12 mouse cellular contexts compared by ENCODE assay signal in the genomic region with DNA sequence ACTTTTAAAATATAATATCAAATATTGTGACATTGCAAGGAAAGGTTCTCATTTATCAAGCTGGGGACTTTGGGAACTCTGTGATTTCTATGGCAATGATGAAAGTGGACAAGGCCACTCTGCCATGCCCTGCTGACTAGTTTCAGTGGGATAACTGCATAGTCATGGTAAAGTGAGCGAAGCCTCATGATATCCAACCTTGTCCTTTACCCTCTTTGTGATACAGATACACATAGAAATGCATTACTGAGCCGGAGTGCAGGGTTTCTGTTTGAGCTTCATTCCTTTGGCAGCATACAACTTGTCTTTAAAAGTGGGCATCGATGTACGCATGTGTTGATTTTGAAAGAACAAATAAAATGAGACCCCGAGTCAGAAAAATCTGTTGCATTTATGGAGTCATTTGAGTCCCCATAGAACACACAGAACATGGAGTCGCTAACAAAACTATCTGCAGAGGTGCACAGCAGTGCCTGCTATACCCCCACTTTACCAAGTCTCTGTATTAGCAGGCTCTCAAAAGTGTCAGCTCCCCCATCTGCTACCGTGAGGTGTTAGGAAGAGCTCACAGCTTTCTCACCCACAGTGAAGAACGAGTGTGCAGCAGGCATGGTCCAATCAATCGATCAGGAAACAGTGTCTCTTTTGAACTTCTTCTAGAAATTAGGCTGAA.
DNase-seq lines count a peak whose midpoint lies in the region; ATAC-seq and TF ChIP-seq lines count a peak whose summit lies in the region.
"Had no signal": no experiment of that assay in that cellular context is flagged by ENCODE, and none has a peak within 500 bp of the region (broad histone marks: within the 10 kb centered on the region; RNA-seq: fewer than 3 reads in every experiment).

No protein-coding gene starts in this region.

- DNase-seq in frontal cortex, adult 2 months (ENCODE audit: extremely low spot score in 1 of 2, low spot score in 1 of 2): no peak
- DNase-seq in G1E (ENCODE audit: low spot score): no peak
- DNase-seq in forebrain, postnatal 0 days: no peak
- no peak for DNase-seq in gastrocnemius, postnatal 36 days
- DNase-seq in urinary bladder, postnatal 14 days (ENCODE audit: low spot score): no peak
- DNase-seq in spleen, postnatal 36 days (ENCODE audit: low spot score in 2 of 2): no peak
- DNase-seq: adrenal gland, postnatal 25 days; lung, postnatal 4 days had no signal

- 0 out of 2 replicates have a peak, but pooled peaks have one; percentile 42 for ATAC-seq in frontal cortex, adult (ENCODE audit: low TSS enrichment)
- no peak for ATAC-seq in G1E (ENCODE audit: extremely low read depth, insufficient number of reproducible peaks, low FRiP score, poor library complexity, severe bottlenecking)
- ATAC-seq in forebrain, postnatal 0 days: peak; percentile 38; the same call in 1 of the 2 replicates
- peak; percentile 47 for ATAC-seq in liver, embryonic 16.5 days (ENCODE audit: low read depth)
- ATAC-seq: Patski had no signal

- peaks cover 78% of the 10 kb centered on the region for H3K4me1 ChIP-seq in G1E (ENCODE audit: insufficient read depth, low read depth, low read length)
- H3K4me1 ChIP-seq in forebrain, postnatal 0 days (ENCODE audit: insufficient read depth): peaks cover 5% of the 10 kb centered on the region; the same call in 1 of the 2 replicates
- peaks cover 19% of the 10 kb centered on the region for H3K4me1 ChIP-seq in liver, embryonic 16.5 days (ENCODE audit: control insufficient read depth, low read depth, low read length)

- peak overlapping the region; percentile 44; the same call in 1 of the 2 replicates for H3K4me3 ChIP-seq in G1E (ENCODE audit: low read depth, low read length)
- H3K4me3 ChIP-seq in forebrain, postnatal 0 days (ENCODE audit: low read depth, low read length): no peak overlapping the region
- H3K4me3 ChIP-seq in liver, embryonic 16.5 days (ENCODE audit: low read depth, low read length): no peak overlapping the region
- H3K4me3 ChIP-seq: kidney, embryonic 15.5 days had no signal

- H3K27ac ChIP-seq in forebrain, postnatal 0 days (ENCODE audit: low read depth, low read length): no peak overlapping the region
- H3K27ac ChIP-seq in liver, embryonic 16.5 days (ENCODE audit: low read length): peak overlapping the region; percentile 69
- H3K27ac ChIP-seq: kidney, embryonic 15.5 days had no signal

- no peak for TF ChIP-seq CTCF in G1E (IDR thresholded peaks at IDR 0.05; ENCODE audit: low read depth, low read length)
- TF ChIP-seq CTCF in forebrain, postnatal 0 days (IDR thresholded peaks at IDR 0.05; ENCODE audit: low read depth): no peak

- no peaks in the 10 kb centered on the region for H3K27me3 ChIP-seq in G1E (ENCODE audit: insufficient read depth, low read length)
- H3K27me3 ChIP-seq in forebrain, postnatal 0 days (ENCODE audit: insufficient read depth, low read length): no peaks in the 10 kb centered on the region
- no peaks in the 10 kb centered on the region for H3K27me3 ChIP-seq in liver, embryonic 16.5 days (ENCODE audit: control insufficient read depth, insufficient read depth, low read depth, low read length)
- H3K27me3 ChIP-seq: kidney, embryonic 15.5 days; Patski had no signal

- H3K36me3 ChIP-seq in G1E (replicated peaks): peaks cover 26% of the 10 kb centered on the region
- H3K36me3 ChIP-seq in forebrain, postnatal 0 days (ENCODE audit: insufficient read depth): no peaks in the 10 kb centered on the region
- H3K36me3 ChIP-seq in liver, embryonic 16.5 days (ENCODE audit: control insufficient read depth, insufficient read depth): no peaks in the 10 kb centered on the region
- H3K36me3 ChIP-seq: kidney, embryonic 15.5 days had no signal

- no peak overlapping the region for H3K9ac ChIP-seq in forebrain, postnatal 0 days
- H3K9ac ChIP-seq in liver, embryonic 16.5 days (ENCODE audit: low read depth, low read length): no peak overlapping the region
- H3K9ac ChIP-seq: kidney, embryonic 15.5 days had no signal

- WGBS in forebrain, postnatal 0 days: 61% methylated on average over 9 of the region's 9 CpGs
- 64% methylated on average over 9 of the region's 9 CpGs for WGBS in liver, embryonic 16.5 days (ENCODE audit: insufficient replicate concordance)

- intact Hi-C loops in gastrocnemius, postnatal 36 days (cut with DNase I): no loop called here

- H3K4me2 ChIP-seq in forebrain, postnatal 0 days (ENCODE audit: low read depth): no peak overlapping the region; the same call in 1 of the 2 replicates
- peak overlapping the region; percentile 19 for H3K4me2 ChIP-seq in liver, embryonic 16.5 days (ENCODE audit: low read depth, low read length)
- H3K4me2 ChIP-seq: kidney, embryonic 15.5 days had no signal

- H3K9me3 ChIP-seq in G1E (replicated peaks): no peaks in the 10 kb centered on the region
- no peaks in the 10 kb centered on the region for H3K9me3 ChIP-seq in forebrain, postnatal 0 days (ENCODE audit: low read length)
- no peaks in the 10 kb centered on the region for H3K9me3 ChIP-seq in liver, embryonic 16.5 days (replicated peaks; ENCODE audit: control insufficient read depth, low read length)
- H3K9me3 ChIP-seq: kidney, embryonic 15.5 days had no signal
